Mouse (Mus musculus) c-Kit-negative CD71-positive TER-119-positive erythroid progenitor cells, embryonic 14.5 days (primary cell): ENCODE measurements around the gene Nck2.

Experiments used
- DNase-seq: peaks from one replicate; pipeline ENCODE4 v3.0.0-alpha.2; 2013; ENCODE audit warnings: low read depth, low spot score

Gene Nck2

GRCm38 (mm10) chr1:43429924-43430876 is 14.2 kb upstream of the Nck2 start:
- no peak for DNase-seq

GRCm38 (mm10) chr1:43433853-43434252 is 10.5 kb upstream of the Nck2 start:
- no peak for DNase-seq

- DNase-seq: no peak
These were observed 7.8 kb upstream of the Nck2 start for GRCm38 (mm10) chr1:43436554-43436953.

- DNase-seq: no peak
These were observed 5.1 kb upstream of the Nck2 start for GRCm38 (mm10) chr1:43439261-43439660.

GRCm38 (mm10) chr1:43442568-43442967 is 1.8 kb upstream of the Nck2 start:
- DNase-seq: no peak

- DNase-seq: no peak
These were observed 1.1 kb downstream of the Nck2 start for GRCm38 (mm10) chr1:43445170-43446088.

- no peak for DNase-seq
These were observed 1.7 kb downstream of the Nck2 start for GRCm38 (mm10) chr1:43446089-43446533.

GRCm38 (mm10) chr1:43446731-43447601 is 2.6 kb downstream of the Nck2 start:
- no peak for DNase-seq

- no peak for DNase-seq
These were observed 3.4 kb downstream of the Nck2 start for GRCm38 (mm10) chr1:43447602-43448287.

- DNase-seq: no peak
These were observed 6.4 kb downstream of the Nck2 start for GRCm38 (mm10) chr1:43450811-43451210.

GRCm38 (mm10) chr1:43453683-43454082 is 9.3 kb downstream of the Nck2 start:
- DNase-seq: no peak

GRCm38 (mm10) chr1:43454741-43455140 is 10.4 kb downstream of the Nck2 start:
- DNase-seq: no peak

- no peak for DNase-seq
These were observed 10.8 kb downstream of the Nck2 start for GRCm38 (mm10) chr1:43455196-43455595.

GRCm38 (mm10) chr1:43457012-43457766 is 12.8 kb downstream of the Nck2 start:
- DNase-seq: no peak

- no peak for DNase-seq
These were observed 16.1 kb downstream of the Nck2 start for GRCm38 (mm10) chr1:43460468-43460867.

GRCm38 (mm10) chr1:43462666-43463065 is 18.3 kb downstream of the Nck2 start:
- no peak for DNase-seq

- no peak for DNase-seq
These were observed 19.7 kb downstream of the Nck2 start for GRCm38 (mm10) chr1:43463941-43464682.

- no peak for DNase-seq
These were observed 20.6 kb downstream of the Nck2 start for GRCm38 (mm10) chr1:43464976-43465375.

- DNase-seq: no peak
These were observed 21.7 kb downstream of the Nck2 start for GRCm38 (mm10) chr1:43465957-43466624.
